Mouse (Mus musculus) embryonic fibroblast, embryonic 13.5 days (primary cell): Measurements from ENCODE around the gene Cd9. TPM values are rescaled to one million over a fixed set of nuclear protein-coding genes. Genes with fewer than 3 reads are reported as not detected.

Source experiments
- H3K27ac ChIP-seq: 2 replicates; pipeline ENCODE4 v1.5.1; 2012; ENCODE audit warnings: low read length, control low read depth, inconsistent platforms; ENCODE audit not compliant: insufficient read depth
- H3K4me1 ChIP-seq: 2 replicates; pipeline ENCODE4 v1.6.1; 2011; ENCODE audit warnings: low read length; ENCODE audit not compliant: control insufficient read depth, insufficient read depth
- H3K4me3 ChIP-seq: 2 replicates; pipeline ENCODE4 v1.5.1; 2011; ENCODE audit warnings: mild to moderate bottlenecking, control low read depth, low read length; ENCODE audit not compliant: insufficient read depth
- CTCF ChIP-seq: IDR thresholded peaks from 2 replicates; pipeline ENCODE4 v1.5.1; 2011; ENCODE audit warnings: mild to moderate bottlenecking, control low read depth, low read length, moderate library complexity, borderline replicate concordance; ENCODE audit not compliant: insufficient read depth
- POLR2A ChIP-seq: IDR thresholded peaks from 2 replicates; pipeline ENCODE4 v1.6.1; 2011; ENCODE audit warnings: low read depth, mild to moderate bottlenecking, control low read depth, low read length, moderate library complexity
- polyA plus RNA-seq: library from polyadenylated mRNA; stranded (reverse); fragments of >200 nt; gene quantifications from 2 replicates; pipeline ENCODE4 v1.2.4, GENCODE M21; 2011; ENCODE audit warnings: low read depth; ENCODE audit not compliant: missing spikeins, insufficient read length

The Cd9 gene
- polyA plus RNA-seq, 1 experiment: 170 TPM

DNA sequence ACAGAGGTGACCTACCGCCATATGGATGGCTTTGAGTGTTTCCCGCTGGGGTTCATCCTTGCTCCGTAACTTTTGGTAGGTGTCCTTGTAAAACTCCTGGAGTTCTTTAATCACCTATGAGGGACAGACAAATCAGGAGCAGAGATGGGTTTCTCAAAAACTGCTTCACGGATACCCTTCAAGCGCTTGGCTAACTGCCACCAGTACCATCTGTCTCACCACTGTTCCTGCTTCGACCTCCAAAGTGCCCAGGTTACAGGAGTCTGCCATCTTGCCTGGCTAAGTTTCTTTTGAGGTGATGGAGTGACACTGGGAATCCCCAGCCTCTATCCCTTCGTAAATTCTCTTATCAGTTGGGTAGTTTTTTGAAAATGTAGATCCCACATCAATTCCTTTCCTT, 32.3 kb downstream of the Cd9 start:
- Histone ChIP-seq H3K27ac (no peak overlapping the region), H3K4me3 (no peak overlapping the region), H3K4me1 (peaks cover 3% of the 10 kb centered on the region; the same call in 1 of the 2 replicates)
- TF ChIP-seq POLR2A: no peak
- no peak for TF ChIP-seq CTCF

DNA sequence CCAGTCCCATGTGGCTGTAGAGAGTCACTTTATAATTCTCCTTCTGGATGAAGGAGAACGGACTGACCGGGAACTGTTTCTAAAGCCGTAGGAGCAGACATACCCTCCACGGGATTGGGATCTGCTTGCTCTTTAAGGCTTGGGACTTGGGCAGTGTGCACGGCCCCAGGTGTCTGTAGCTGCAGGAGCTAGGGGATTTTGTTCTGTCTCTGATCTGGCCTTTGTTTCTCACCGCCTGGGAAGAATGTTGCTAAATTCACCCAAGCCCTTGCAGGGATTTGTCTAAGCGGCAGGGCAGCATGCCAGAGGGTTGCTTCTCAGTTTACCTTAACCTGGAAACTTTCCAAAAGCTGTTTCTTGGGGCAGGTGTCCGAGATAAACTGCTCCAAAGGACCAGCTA, 32.8 kb downstream of the Cd9 start:
- Histone ChIP-seq H3K27ac (no peak overlapping the region), H3K4me3 (no peak overlapping the region), H3K4me1 (no peaks in the 10 kb centered on the region; the same call in 1 of the 2 replicates)
- no peak for TF ChIP-seq POLR2A

DNA sequence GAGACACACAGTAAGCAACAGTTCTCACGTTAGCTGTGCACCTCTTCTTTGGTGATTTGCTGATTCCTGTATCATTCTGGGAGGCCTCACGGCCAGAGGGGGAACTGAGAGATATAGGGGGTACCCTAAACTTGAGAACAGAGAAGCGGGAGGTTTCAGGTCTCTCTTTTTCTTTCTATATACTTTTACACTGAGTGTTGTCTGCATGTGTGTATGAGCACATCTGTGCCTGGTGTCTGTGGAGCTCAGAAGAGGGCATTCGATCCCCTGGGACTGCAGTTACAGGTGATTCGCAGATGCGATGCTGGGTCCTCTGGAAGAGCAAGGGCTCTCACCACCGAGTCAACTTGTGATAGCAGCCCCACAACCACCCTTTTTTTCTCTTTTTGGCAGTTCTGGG, 33.3 kb downstream of the Cd9 start:
- Histone ChIP-seq H3K4me1 (no peaks in the 10 kb centered on the region), H3K27ac (no peak overlapping the region), H3K4me3 (no peak overlapping the region)
- TF ChIP-seq CTCF (no peak), POLR2A (no peak)

DNA sequence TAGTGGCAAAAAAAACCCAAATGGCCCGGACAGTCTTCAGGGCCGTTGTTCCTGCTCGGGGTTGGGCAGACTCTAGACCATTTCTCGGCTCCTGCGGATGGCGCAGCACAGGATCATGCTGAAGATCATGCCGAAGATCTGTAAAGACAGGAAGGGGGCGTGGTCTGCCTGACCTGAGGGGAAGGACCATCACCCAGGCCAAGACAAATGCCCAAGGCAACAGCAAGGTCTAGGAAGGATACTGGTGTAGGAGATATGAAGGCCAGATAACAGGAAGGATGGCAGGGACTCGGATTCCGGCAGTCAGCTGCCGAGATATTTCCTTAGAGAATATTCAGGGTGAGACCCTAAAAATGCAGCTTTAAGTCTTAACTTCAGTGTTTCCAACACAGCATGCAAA, 34.0 kb downstream of the Cd9 start:
- no peaks in the 10 kb centered on the region for H3K4me1 ChIP-seq
- TF ChIP-seq CTCF: no peak
- TF ChIP-seq POLR2A: no peak
- no peak overlapping the region for H3K4me3 ChIP-seq
- no peak overlapping the region for H3K27ac ChIP-seq

DNA sequence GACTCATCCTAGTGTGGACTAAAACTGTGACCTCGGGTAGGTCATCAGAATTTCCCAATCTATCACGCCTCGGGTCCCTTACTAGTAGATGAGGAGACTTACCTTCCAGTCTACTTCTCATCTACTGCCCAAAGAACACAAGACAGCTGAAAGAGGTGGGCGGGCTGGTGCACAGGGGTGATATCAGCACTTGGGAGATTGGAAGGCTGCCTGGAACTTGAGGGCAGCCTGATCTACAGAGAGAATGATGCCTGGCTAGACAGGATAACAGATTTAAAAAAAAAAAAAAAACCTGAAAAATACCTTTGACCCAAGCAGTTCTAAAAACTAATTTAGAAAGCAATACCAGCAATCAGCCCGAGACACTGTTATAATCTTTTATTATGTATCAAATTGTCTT, 34.7 kb downstream of the Cd9 start:
- TF ChIP-seq POLR2A (no peak), CTCF (no peak)
- no peaks in the 10 kb centered on the region for H3K4me1 ChIP-seq
- no peak overlapping the region for H3K4me3 ChIP-seq
- no peak overlapping the region for H3K27ac ChIP-seq

DNA sequence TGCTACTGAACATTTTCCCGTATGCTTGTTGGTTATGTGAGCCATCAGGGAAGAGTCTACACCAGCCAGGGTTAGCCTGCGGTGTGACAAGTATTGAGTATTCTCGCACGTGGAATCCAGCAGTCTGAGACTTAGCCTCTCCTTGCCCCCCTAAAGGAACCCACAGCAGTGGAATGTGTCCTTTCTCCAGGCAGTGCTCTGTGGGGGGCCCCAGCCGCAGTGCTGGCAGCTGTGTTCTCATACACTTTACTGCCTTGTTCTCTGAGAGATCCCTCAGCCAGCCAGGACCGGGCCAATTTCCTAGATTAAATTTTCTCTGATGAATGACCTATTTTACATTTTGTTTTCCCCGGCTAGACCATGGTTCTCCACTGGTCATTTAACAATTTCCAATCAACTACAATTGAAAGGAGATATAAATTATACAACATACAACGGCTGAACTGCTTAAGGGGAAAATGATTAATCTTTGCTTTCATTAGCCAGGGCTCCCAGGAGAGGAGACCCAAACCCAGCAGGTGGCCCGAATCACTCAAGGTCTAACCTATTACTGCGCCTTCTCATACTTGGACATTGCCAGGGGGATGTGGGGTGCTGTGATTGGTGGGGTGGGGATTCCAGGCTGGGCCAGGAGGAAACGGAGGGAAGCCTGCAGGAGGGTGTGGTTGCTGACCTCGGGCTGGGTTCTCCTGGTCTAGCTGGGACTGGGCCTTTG, 38.6 kb downstream of the Cd9 start:
- H3K4me3 ChIP-seq: no peak overlapping the region
- no peak for TF ChIP-seq POLR2A
- no peak for TF ChIP-seq CTCF
- no peak overlapping the region for H3K27ac ChIP-seq
- no peaks in the 10 kb centered on the region for H3K4me1 ChIP-seq

DNA sequence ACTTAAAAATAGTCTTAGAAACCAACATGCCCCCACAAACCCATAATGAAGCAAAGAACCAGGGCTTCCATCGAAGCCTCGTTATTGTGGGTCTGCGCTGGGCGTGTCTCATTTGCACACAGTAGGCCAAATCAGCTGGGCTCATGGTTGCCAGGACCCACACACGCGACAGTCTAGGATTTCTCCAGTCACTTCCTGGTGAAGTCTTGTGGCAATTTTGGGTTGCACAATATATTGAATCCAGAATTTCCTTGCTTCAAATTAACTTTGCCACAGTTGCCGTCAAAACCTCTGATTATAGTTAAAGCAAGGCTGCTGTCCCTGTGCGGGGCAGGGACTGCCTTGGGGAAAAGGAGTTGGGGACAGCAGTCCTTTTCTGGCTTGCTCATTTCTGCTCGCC, 39.9 kb downstream of the Cd9 start:
- H3K4me1 ChIP-seq: no peaks in the 10 kb centered on the region
- no peak overlapping the region for H3K4me3 ChIP-seq
- H3K27ac ChIP-seq: no peak overlapping the region
- no peak for TF ChIP-seq POLR2A

DNA sequence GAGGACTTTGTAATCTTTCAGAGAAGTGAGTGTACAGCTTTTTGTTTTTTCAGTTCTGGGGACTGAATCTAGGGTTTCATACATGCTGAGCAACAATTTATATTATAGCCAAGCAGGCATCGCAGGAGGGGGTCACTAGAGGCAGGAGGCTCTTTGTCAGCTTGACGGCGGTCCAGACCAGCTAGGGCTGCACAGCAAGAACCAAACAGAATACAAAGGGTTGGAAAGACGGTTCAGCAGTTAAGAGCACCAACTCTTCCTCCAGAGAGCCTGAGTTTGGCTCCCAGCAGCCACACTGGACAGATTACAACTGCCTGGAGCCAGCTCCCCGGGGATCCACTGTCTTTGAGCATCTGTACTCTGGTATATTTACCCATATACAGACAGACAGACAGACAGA, 40.3 kb downstream of the Cd9 start:
- Histone ChIP-seq H3K4me3 (no peak overlapping the region), H3K4me1 (no peaks in the 10 kb centered on the region; the same call in 1 of the 2 replicates), H3K27ac (no peak overlapping the region)
- TF ChIP-seq CTCF (no peak), POLR2A (no peak)

DNA sequence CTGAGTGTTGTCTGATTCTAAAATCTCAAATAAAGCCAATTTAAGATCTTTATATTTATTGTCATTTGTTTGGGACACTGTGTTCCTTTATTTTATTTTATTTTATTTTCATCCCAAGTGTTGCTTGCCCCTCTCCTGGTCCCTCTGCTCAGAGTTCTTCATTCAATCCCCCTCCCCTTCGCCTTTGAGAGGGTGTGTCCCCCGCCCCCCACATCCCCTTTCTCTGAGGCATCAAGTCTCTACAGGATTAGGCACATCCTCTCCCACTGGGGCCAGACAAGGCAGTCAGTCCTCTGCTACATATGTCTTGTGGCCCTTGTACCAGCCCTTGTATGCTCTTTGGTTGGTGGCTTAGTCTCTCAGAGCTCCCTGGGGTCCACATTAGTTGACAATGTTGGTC, 46.9 kb downstream of the Cd9 start:
- H3K4me1 ChIP-seq: peaks cover 6% of the 10 kb centered on the region; the same call in 1 of the 2 replicates
- no peak overlapping the region for H3K27ac ChIP-seq
- H3K4me3 ChIP-seq: no peak overlapping the region
- TF ChIP-seq POLR2A (no peak), CTCF (no peak)

DNA sequence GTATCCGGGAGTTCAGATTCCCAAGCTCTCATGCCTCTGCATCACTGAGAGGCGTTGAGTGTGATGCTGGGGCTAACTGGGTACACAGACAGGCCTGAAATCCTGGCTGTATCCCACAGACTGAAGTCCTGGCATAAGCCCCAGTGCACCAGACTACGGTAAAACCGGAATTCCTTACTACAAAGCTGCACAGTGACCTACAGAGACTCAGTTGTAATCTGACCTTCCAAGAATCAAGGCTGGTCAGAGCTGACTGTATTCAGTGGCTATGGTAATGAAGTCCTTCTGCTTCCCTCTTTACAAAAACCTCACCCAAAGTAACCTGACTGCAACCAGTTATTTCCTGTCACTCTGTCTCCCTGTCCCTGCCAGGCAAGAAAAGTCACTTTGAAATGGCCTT, 47.4 kb downstream of the Cd9 start:
- Histone ChIP-seq H3K4me3 (no peak overlapping the region), H3K4me1 (peaks cover 6% of the 10 kb centered on the region; the same call in 1 of the 2 replicates), H3K27ac (no peak overlapping the region)
- TF ChIP-seq CTCF: no peak
- no peak for TF ChIP-seq POLR2A

DNA sequence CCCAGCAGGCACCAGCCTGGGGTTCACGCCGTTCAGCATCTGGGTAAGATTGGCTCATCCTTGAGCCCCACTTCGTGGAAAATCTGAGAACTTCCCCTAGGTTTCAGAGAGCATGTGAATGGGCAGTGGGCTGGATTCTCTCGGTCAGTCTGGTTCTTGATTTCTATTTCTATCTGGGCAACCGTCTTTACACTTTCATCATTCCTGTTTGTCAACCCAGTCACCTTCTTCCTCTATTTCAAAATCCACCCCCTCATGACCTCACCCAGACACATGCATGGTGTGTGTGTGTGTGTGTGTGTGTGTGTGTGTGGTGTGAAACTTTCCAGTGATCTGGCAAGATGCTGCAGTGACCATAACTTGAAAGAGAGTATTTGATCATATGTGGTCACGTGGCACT, 49.2 kb downstream of the Cd9 start:
- peaks cover 6% of the 10 kb centered on the region; the same call in 1 of the 2 replicates for H3K4me1 ChIP-seq
- H3K4me3 ChIP-seq: no peak overlapping the region
- TF ChIP-seq POLR2A: no peak
- TF ChIP-seq CTCF: no peak
- no peak overlapping the region for H3K27ac ChIP-seq
